Mouse (Mus musculus) brown adipose tissue, adult 24 weeks (tissue): ENCODE results near the gene Ctnnd2. TPM values are rescaled to one million over a fixed set of nuclear protein-coding genes. Genes with fewer than 3 reads are reported as not detected.

ENCODE experiments used
- H3K27ac ChIP-seq: fragments of 200-500 bp; replicated peaks from 2 replicates; pipeline ENCODE4 v1.5.1; 2012; ENCODE audit warnings: low read depth, mild to moderate bottlenecking, low read length
- H3K4me1 ChIP-seq: fragments of 200-500 bp; 2 replicates; pipeline ENCODE4 v1.6.1; 2012; ENCODE audit warnings: low read length, mixed read lengths; ENCODE audit not compliant: control insufficient read depth, insufficient read depth, insufficient read length
- H3K4me3 ChIP-seq: fragments of 200-500 bp; 2 replicates; pipeline ENCODE4 v1.5.1; 2012; ENCODE audit warnings: low read depth, mild to moderate bottlenecking, low read length, moderate library complexity; ENCODE audit not compliant: insufficient read depth
- polyA plus RNA-seq: library from polyadenylated mRNA; stranded (reverse); fragments of >200 nt; gene quantifications from 2 replicates; pipeline ENCODE4 v1.2.4, GENCODE M21; 2012; ENCODE audit not compliant: missing spikeins, insufficient read depth, insufficient read length

Ctnnd2 gene
- polyA plus RNA-seq, 1 experiment = not detected

- no peak overlapping the region for H3K4me3 ChIP-seq
- no peak overlapping the region for H3K27ac ChIP-seq
- no peaks in the 10 kb centered on the region for H3K4me1 ChIP-seq
Observed at GRCm38 (mm10) chr15:30714823-30715222, 542.4 kb downstream of the Ctnnd2 start.

DNA sequence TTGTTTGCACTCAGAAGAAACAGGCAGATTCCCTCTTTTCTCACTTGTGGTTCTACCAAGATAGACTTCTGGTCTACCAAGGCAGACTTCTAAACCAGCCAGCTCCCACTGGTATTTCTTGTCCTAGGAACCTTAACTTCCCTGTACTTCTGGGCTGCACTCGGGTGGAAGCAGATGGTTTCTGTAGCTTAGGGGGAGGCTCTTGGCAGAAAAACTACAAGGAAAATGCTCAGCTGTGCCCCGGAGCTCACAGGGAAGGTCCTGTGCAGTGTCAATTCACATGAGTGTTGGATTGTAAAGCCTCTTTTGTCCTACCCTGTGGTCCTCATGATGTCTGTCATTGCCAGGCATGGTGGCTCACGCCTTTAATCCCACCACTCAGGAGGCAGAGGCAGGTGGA lies 546.4 kb downstream of the Ctnnd2 start:
- Histone ChIP-seq H3K4me1 (no peaks in the 10 kb centered on the region), H3K4me3 (no peak overlapping the region), H3K27ac (no peak overlapping the region)

- no peaks in the 10 kb centered on the region for H3K4me1 ChIP-seq
- no peak overlapping the region for H3K27ac ChIP-seq
- no peak overlapping the region for H3K4me3 ChIP-seq
Observed at GRCm38 (mm10) chr15:30719226-30719625, 546.8 kb downstream of the Ctnnd2 start.

GRCm38 (mm10) chr15:30721098-30721497 lies 548.7 kb downstream of the Ctnnd2 start:
- H3K27ac ChIP-seq = no peak overlapping the region
- no peaks in the 10 kb centered on the region for H3K4me1 ChIP-seq

DNA sequence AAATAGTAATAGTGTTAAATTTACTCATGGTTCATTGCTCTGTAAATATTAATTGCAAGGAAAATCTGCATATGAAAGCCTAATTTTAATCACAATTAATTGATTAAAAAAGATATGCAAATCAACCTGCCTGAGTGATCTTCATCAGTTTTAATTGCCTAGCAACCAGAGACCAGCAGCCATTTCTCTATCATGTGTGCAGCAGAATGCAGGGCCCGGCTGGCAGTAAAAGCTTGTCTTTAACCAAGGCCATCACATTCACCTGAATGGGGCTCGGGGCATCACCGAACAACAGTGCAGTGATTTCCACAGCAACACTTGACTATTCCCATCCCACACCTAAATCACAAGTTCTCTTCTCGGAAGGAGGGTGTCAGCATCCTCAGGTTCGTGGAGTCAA lies 553.7 kb downstream of the Ctnnd2 start:
- Histone ChIP-seq H3K27ac (no peak overlapping the region), H3K4me3 (no peak overlapping the region), H3K4me1 (no peaks in the 10 kb centered on the region)

More at GRCm38 (mm10) chr15:30721098-30721497, 548.7 kb downstream of the Ctnnd2 start:
- H3K4me3 ChIP-seq = no peak overlapping the region

- Histone ChIP-seq H3K4me3 (no peak overlapping the region), H3K4me1 (no peaks in the 10 kb centered on the region)
Observed at GRCm38 (mm10) chr15:30738178-30738577, 565.8 kb downstream of the Ctnnd2 start.

GRCm38 (mm10) chr15:30740728-30741127 lies 568.3 kb downstream of the Ctnnd2 start:
- Histone ChIP-seq H3K4me3 (no peak overlapping the region), H3K27ac (no peak overlapping the region)

More at GRCm38 (mm10) chr15:30738178-30738577, 565.8 kb downstream of the Ctnnd2 start:
- no peak overlapping the region for H3K27ac ChIP-seq

GRCm38 (mm10) chr15:30757991-30758390 lies 585.6 kb downstream of the Ctnnd2 start:
- no peak overlapping the region for H3K27ac ChIP-seq
- no peaks in the 10 kb centered on the region for H3K4me1 ChIP-seq
- H3K4me3 ChIP-seq = no peak overlapping the region

More at GRCm38 (mm10) chr15:30740728-30741127, 568.3 kb downstream of the Ctnnd2 start:
- no peaks in the 10 kb centered on the region for H3K4me1 ChIP-seq

DNA sequence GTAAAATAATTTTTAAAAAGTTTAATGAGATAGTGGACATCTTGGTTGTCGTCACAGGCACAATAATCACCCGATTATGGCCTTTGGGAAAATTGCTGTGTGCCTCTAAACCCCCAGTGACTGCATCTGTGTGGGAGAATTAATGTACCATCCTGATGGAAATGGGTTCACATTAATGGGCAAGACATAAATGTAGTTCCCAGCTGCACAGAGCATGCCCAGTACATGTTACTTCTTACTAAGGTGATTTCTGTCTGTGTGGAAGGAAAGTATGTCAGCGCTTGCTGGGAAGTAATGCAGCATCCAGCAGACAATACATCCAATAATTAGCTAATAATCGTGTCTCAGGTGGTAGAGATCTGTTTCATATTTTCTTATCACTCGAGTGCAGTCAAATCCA lies 589.8 kb downstream of the Ctnnd2 start:
- no peaks in the 10 kb centered on the region for H3K4me1 ChIP-seq
- H3K4me3 ChIP-seq = no peak overlapping the region
- H3K27ac ChIP-seq = no peak overlapping the region

DNA sequence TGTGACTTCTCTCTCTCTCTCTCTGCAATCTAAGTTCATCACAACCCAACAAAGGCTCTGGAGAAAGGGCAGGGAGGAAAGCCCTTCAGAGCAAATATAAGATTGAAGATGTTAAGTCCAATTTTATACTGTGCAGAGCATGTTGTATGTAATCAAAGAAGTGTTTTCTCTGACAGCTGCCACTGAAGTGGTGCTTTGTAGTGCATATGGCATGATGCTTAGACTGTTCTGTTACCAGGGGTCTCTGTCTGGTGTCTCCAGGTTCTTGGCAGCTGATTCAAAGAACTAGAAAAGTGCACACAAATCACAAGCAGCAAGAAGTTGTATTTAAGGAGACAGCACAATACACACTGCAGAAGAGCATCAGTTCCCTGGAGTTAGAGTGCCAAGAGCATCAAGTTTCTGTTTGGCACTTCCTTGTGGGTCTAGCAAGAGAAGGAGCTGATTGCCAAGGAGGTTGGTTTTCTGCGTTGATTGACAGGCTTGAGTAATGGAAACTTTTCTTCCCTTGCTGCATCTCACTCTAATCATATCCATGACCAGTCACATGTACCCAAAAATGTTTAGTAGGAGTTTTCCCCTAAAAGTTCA lies 590.4 kb downstream of the Ctnnd2 start:
- H3K4me1 ChIP-seq = no peaks in the 10 kb centered on the region
- no peak overlapping the region for H3K27ac ChIP-seq
- H3K4me3 ChIP-seq = no peak overlapping the region

DNA sequence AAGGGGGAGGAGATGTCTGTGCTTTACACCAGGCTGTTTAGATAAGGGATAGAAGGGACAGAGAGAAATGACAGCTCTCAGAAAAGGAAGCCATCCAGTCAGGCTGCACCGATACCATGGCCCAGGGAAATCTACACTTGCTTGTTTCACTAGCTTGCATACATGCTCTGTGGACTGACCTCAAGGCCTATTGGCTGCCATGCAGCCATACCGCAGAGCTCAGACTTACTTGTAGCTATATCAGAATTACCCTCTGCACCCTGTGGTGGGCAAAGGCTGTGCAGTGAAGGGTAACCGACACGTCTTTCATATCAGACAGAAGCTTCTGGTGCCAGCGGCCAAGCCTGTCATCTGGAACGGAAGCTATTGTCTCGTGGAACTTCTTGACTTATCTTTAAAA lies 604.5 kb downstream of the Ctnnd2 start:
- Histone ChIP-seq H3K4me3 (no peak overlapping the region), H3K4me1 (no peaks in the 10 kb centered on the region), H3K27ac (no peak overlapping the region)

GRCm38 (mm10) chr15:30777801-30778200 lies 605.4 kb downstream of the Ctnnd2 start:
- Histone ChIP-seq H3K4me1 (no peaks in the 10 kb centered on the region), H3K4me3 (no peak overlapping the region)

DNA sequence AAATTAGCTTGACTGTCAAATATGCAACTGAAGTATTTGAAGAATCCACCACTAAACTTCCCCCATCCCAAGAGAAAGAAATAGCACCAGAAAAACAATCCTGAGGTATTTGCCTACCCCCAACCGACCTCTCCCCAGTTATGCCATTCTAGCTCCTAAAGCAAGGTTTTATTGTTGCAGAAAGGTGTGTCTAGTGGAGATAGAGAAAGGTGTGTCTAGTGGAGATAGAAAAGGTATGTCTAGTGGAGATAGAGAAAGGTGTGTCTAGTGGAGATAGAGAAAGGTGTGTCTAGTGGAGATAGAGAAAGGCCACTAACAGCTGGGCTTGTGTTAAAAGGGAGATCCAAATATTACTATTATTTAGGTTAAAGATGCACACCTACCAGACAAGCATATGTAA lies 607.5 kb downstream of the Ctnnd2 start:
- no peaks in the 10 kb centered on the region for H3K4me1 ChIP-seq
- H3K27ac ChIP-seq = no peak overlapping the region
- H3K4me3 ChIP-seq = no peak overlapping the region

More at GRCm38 (mm10) chr15:30777801-30778200, 605.4 kb downstream of the Ctnnd2 start:
- no peak overlapping the region for H3K27ac ChIP-seq

DNA sequence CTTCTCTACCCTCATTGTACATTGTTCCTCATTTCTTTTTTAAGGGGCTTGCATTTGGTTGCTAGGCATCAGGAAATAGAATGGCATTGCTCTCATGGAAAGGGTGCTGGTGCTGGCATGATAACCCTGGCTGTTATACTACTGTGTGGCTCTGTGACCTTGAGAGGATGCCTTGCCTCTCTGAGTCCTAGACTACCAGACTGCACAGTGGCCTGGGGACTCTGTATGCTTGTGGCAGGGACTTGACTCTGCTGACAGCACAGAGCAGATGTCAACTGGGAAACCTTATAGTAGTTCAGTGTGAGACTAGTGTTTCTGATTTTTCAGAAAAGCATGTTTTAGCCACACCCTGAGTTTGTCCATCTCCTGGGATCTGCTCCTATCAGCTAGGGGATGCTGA lies 608.6 kb downstream of the Ctnnd2 start:
- H3K27ac ChIP-seq = no peak overlapping the region
- no peak overlapping the region for H3K4me3 ChIP-seq
- H3K4me1 ChIP-seq = no peaks in the 10 kb centered on the region

- Histone ChIP-seq H3K27ac (no peak overlapping the region), H3K4me1 (no peaks in the 10 kb centered on the region), H3K4me3 (no peak overlapping the region)
Observed at GRCm38 (mm10) chr15:30785706-30786320, 613.4 kb downstream of the Ctnnd2 start.

GRCm38 (mm10) chr15:30793260-30793659 lies 620.9 kb downstream of the Ctnnd2 start:
- no peaks in the 10 kb centered on the region for H3K4me1 ChIP-seq
- no peak overlapping the region for H3K4me3 ChIP-seq
- no peak overlapping the region for H3K27ac ChIP-seq
